Mouse (Mus musculus): ENCODE measurements around the gene Gm21988.

- TF ChIP-seq CTCF (IDR thresholded peaks at IDR 0.05; ENCODE audit: extremely low read depth, insufficient read depth, insufficient read length, insufficient replicate concordance) (no peak), POLR2A (IDR thresholded peaks at IDR 0.05; ENCODE audit: low read depth, low read length) (no peak)
These were observed 39.5 kb downstream of the Gm21988 start for GRCm38 (mm10) chr11:70200036-70200608.

Measured in spleen, adult 2 months (tissue).